Mouse (Mus musculus) heart, embryonic 14.5 days (tissue): ENCODE results near the gene Scarf1. TPM values are rescaled to one million over a fixed set of nuclear protein-coding genes. Genes with fewer than 3 reads are reported as not detected.

ENCODE experiments used
- ATAC-seq: fragments of 200-750 bp; cut with Nextera tagmentation; 2 replicates; pipeline ENCODE4 v1.8.0; 2017; ENCODE audit warnings: low read depth, moderate TSS enrichment; ENCODE audit not compliant: insufficient number of reproducible peaks, insufficient read depth, low FRiP score
- H3K27ac ChIP-seq, 2 experiments: fragments of 200-500 bp in 1 of 2; fragments of 300-500 bp in 1 of 2; sonication (generic) in 1 of 2; replicated peaks in 1 of 2; 2 replicates each; pipeline ENCODE4 v1.5.1; 2012 to 2014; ENCODE audit warnings: low read depth in 2 of 2, low read length in 2 of 2, control low read depth in 1 of 2, mild to moderate bottlenecking in 1 of 2, mixed read lengths in 1 of 2; ENCODE audit not compliant: control insufficient read depth in 1 of 2, insufficient read depth in 1 of 2
- H3K27me3 ChIP-seq: fragments of 300-500 bp; sonication (generic); 2 replicates; pipeline ENCODE4 v1.6.1; 2014; ENCODE audit warnings: mild to moderate bottlenecking, low read length, control low read depth; ENCODE audit not compliant: control insufficient read depth, insufficient read depth
- H3K36me3 ChIP-seq: fragments of 300-500 bp; sonication (generic); 2 replicates; pipeline ENCODE4 v1.6.1; 2014; ENCODE audit warnings: mild to moderate bottlenecking, control low read depth, low read length, mixed read lengths; ENCODE audit not compliant: control insufficient read depth, insufficient read depth
- H3K4me1 ChIP-seq, 2 experiments: fragments of 200-500 bp in 1 of 2; fragments of 300-500 bp in 1 of 2; sonication (generic) in 1 of 2; 2 replicates each; pipeline ENCODE4 v1.6.1; 2012 to 2014; ENCODE audit warnings: low read length in 2 of 2, control low read depth in 1 of 2, mixed read lengths in 1 of 2; ENCODE audit not compliant: control insufficient read depth in 2 of 2, insufficient read depth in 2 of 2
- H3K4me2 ChIP-seq: fragments of 300-500 bp; sonication (generic); 2 replicates; pipeline ENCODE4 v1.6.1; 2014; ENCODE audit warnings: mild to moderate bottlenecking, low read length
- H3K4me3 ChIP-seq, 2 experiments: fragments of 200-500 bp in 1 of 2; fragments of 300-500 bp in 1 of 2; sonication (generic) in 1 of 2; 2 replicates each; pipeline ENCODE4 v1.5.1; 2012 to 2014; ENCODE audit warnings: low read length in 2 of 2, mild to moderate bottlenecking in 2 of 2, control low read depth in 1 of 2, low read depth in 1 of 2, moderate library complexity in 1 of 2; ENCODE audit not compliant: control insufficient read depth in 1 of 2, insufficient read depth in 1 of 2
- H3K9ac ChIP-seq: fragments of 300-500 bp; sonication (generic); 2 replicates; pipeline ENCODE4 v1.6.1; 2014; ENCODE audit warnings: mild to moderate bottlenecking, low read length
- H3K9me3 ChIP-seq: fragments of 300-500 bp; sonication (generic); 2 replicates; pipeline ENCODE4 v1.6.1; 2016; ENCODE audit warnings: low read length, control low read depth; ENCODE audit not compliant: control insufficient read depth
- WGBS: fragments of 180-500 bp; shearing (Covaris S2); extraction: QIAGEN DNeasy Blood & Tissue Kit; methylation state at CpG from one replicate; pipeline ENCODE4 v1.1.7; 2014; 5-methylcytosine and 5-hydroxymethylcytosine counted together
- polyA plus RNA-seq: library from polyadenylated mRNA; unstranded; fragments of >200 nt; fragmentation: Nextera tagmentation; extraction: Ambion mirVana; gene quantifications from 2 replicates; pipeline ENCODE4 v1.2.1, GENCODE M21; 2014

Scarf1 gene
- polyA plus RNA-seq, 1 experiment from 2014 or later, result 11.3 TPM

GRCm38 (mm10) chr11:75494296-75495049 is 18.9 kb upstream of the Scarf1 start:
- H3K4me1 ChIP-seq, result no peaks in the 10 kb centered on the region
- H3K27me3 ChIP-seq, result no peaks in the 10 kb centered on the region
- H3K9me3 ChIP-seq, result no peaks in the 10 kb centered on the region
- H3K27ac ChIP-seq, result no peak overlapping the region
- no peak overlapping the region for H3K4me3 ChIP-seq
- 87% methylated on average over 10 of the region's 10 CpGs for WGBS
- H3K9ac ChIP-seq, result no peak overlapping the region
- no peak overlapping the region for H3K4me2 ChIP-seq
- ATAC-seq, result no peak
- peaks cover 100% of the 10 kb centered on the region for H3K36me3 ChIP-seq

GRCm38 (mm10) chr11:75498126-75498525 is 15.2 kb upstream of the Scarf1 start:
- WGBS, result 15% methylated on average over 1 of the region's 1 CpGs
- no peak overlapping the region for H3K27ac ChIP-seq
- ATAC-seq, result no peak

GRCm38 (mm10) chr11:75508162-75508561 is 5.2 kb upstream of the Scarf1 start:
- Histone ChIP-seq H3K4me2 (no peak overlapping the region), H3K27me3 (no peaks in the 10 kb centered on the region), H3K36me3 (peaks cover 63% of the 10 kb centered on the region), H3K9me3 (no peaks in the 10 kb centered on the region), H3K4me1 (peaks cover 13 to 14% of the 10 kb centered on the region in 2 experiments), H3K27ac (no peak overlapping the region), H3K4me3 (no peak overlapping the region), H3K9ac (no peak overlapping the region)
- no peak for ATAC-seq
- 92% methylated on average over 4 of the region's 4 CpGs for WGBS

More at GRCm38 (mm10) chr11:75498126-75498525, 15.2 kb upstream of the Scarf1 start:
- peaks cover 100% of the 10 kb centered on the region for H3K36me3 ChIP-seq
- no peak overlapping the region for H3K4me2 ChIP-seq
- H3K4me3 ChIP-seq, result no peak overlapping the region
- H3K9ac ChIP-seq, result no peak overlapping the region
- H3K9me3 ChIP-seq, result no peaks in the 10 kb centered on the region
- no peaks in the 10 kb centered on the region for H3K4me1 ChIP-seq
- no peaks in the 10 kb centered on the region for H3K27me3 ChIP-seq

GRCm38 (mm10) chr11:75508904-75509303 is 4.4 kb upstream of the Scarf1 start:
- WGBS, result 68% methylated on average over 8 of the region's 8 CpGs

GRCm38 (mm10) chr11:75509741-75510626 is 3.4 kb upstream of the Scarf1 start, which contains the start of gene Rilp:
TSS of gene Rilp (plus strand) at chr11:75510094.
- peaks cover 45% of the 10 kb centered on the region for H3K36me3 ChIP-seq
- H3K27ac ChIP-seq, result peak within 1 kb of the TSS; percentile 76 to 96
- peak within 1 kb of the TSS; percentile 86 for H3K9ac ChIP-seq
- no peaks in the 10 kb centered on the region for H3K27me3 ChIP-seq
- peak; percentile 53 for ATAC-seq
- WGBS, result 1% methylated on average over 42 of the region's 43 CpGs
- peaks cover 13 to 14% of the 10 kb centered on the region in 2 experiments for H3K4me1 ChIP-seq
- peak within 1 kb of the TSS; percentile 98 for H3K4me2 ChIP-seq
- peak within 1 kb of the TSS; percentile 60 for H3K4me3 ChIP-seq
- no peaks in the 10 kb centered on the region for H3K9me3 ChIP-seq

More at GRCm38 (mm10) chr11:75508904-75509303, 4.4 kb upstream of the Scarf1 start:
- H3K4me1 ChIP-seq, result peaks cover 13 to 14% of the 10 kb centered on the region in 2 experiments
- H3K27me3 ChIP-seq, result no peaks in the 10 kb centered on the region
- H3K9ac ChIP-seq, result no peak overlapping the region
- no peak overlapping the region for H3K4me2 ChIP-seq
- H3K9me3 ChIP-seq, result no peaks in the 10 kb centered on the region
- ATAC-seq, result no peak
- peaks cover 55% of the 10 kb centered on the region for H3K36me3 ChIP-seq
- H3K27ac ChIP-seq, result 0 out of 4 replicates have a peak overlapping the region, but pooled peaks of 1 of the 2 experiments have one; percentile 96
- H3K4me3 ChIP-seq, result no peak overlapping the region

- WGBS, result 2% methylated on average over 24 of the region's 24 CpGs
- Histone ChIP-seq H3K9me3 (no peaks in the 10 kb centered on the region), H3K4me1 (peaks cover 13 to 14% of the 10 kb centered on the region in 2 experiments), H3K4me3 (peak overlapping the region; percentile 60), H3K27me3 (no peaks in the 10 kb centered on the region), H3K9ac (peak overlapping the region; percentile 86), H3K27ac (peak overlapping the region; percentile 76 to 96), H3K36me3 (peaks cover 38% of the 10 kb centered on the region), H3K4me2 (peak overlapping the region; percentile 98)
- ATAC-seq, result peak; percentile 68
Measured at GRCm38 (mm10) chr11:75510627-75510993, 2.7 kb upstream of the Scarf1 start.

- H3K36me3 ChIP-seq, result peaks cover 32% of the 10 kb centered on the region
- H3K4me1 ChIP-seq, result peaks cover 13 to 14% of the 10 kb centered on the region in 2 experiments
- no peak for ATAC-seq
- no peaks in the 10 kb centered on the region for H3K9me3 ChIP-seq
- H3K27me3 ChIP-seq, result no peaks in the 10 kb centered on the region
- no peak overlapping the region for H3K4me2 ChIP-seq
- no peak overlapping the region for H3K27ac ChIP-seq
- H3K4me3 ChIP-seq, result 0 out of 4 replicates have a peak overlapping the region, but pooled peaks of 1 of the 2 experiments have one; percentile 60
- no peak overlapping the region for H3K9ac ChIP-seq
- 79% methylated on average over 6 of the region's 6 CpGs for WGBS
Measured at GRCm38 (mm10) chr11:75511213-75511612, 2.1 kb upstream of the Scarf1 start.
